Mouse (Mus musculus) left cerebral cortex, postnatal 36 days (tissue): ENCODE data around the gene Lrg1. TPM values are rescaled to one million over a fixed set of nuclear protein-coding genes. Genes with fewer than 3 reads are reported as not detected.
"Not testable (repeated sequence)": the region's sequence is repeated elsewhere in the genome, so short reads cannot be mapped to it uniquely, and the experiment has no call there.

Experiments used
- DNase-seq, 2 experiments: peaks; one replicate each; pipeline ENCODE4 v3.0.0; 2021 to 2022; ENCODE audit warnings: low spot score in 2 of 2, mixed read lengths in 1 of 2
- intact Hi-C: fragments of 180-260 bp; cut with DNase I; formaldehyde crosslinking; loops from one replicate; pipeline ENCODE4 v1.15.1; 2025
- total RNA-seq, 2 experiments: library from RNA; stranded (reverse); gene quantifications; 2 replicates each; pipeline ENCODE4 v1.2.3; 2021

Gene Lrg1
- total RNA-seq, 2 experiments from 2014 or later, result 4.2 to 5.4 TPM

GRCm38 (mm10) chr17:56080781-56081585 lies 40.8 kb downstream of the Lrg1 start:
- peak; percentile 43 to 51 for DNase-seq
- intact Hi-C loops, result no loop called here

- DNase-seq, result no peak
- intact Hi-C loops, result no loop called here
Observed at GRCm38 (mm10) chr17:56079921-56080320, 41.9 kb downstream of the Lrg1 start.

- peak; percentile 98 to 99 for DNase-seq
- intact Hi-C loops, result no loop called here
Observed at GRCm38 (mm10) chr17:56078880-56079795, 42.7 kb downstream of the Lrg1 start, which contains the start of gene Hdgfl2. TSS of gene Hdgfl2 (plus strand) at chr17:56079634.

- intact Hi-C loops, DNase-seq: not testable (repeated sequence)
Observed at GRCm38 (mm10) chr17:56078361-56078760, 43.4 kb downstream of the Lrg1 start.

GRCm38 (mm10) chr17:56077523-56077922 lies 44.3 kb downstream of the Lrg1 start:
- DNase-seq, result no peak
- intact Hi-C loops, result no loop called here

- DNase-seq, result peak; percentile 98
- intact Hi-C loops, result loop anchor here (2.0 kb wide), 1 partner anchor 34 kb away; the partner anchor contains the start of gene Chaf1a
Observed at GRCm38 (mm10) chr17:56074827-56075208, 47.0 kb downstream of the Lrg1 start, which contains the start of gene Ubxn6. TSS of gene Ubxn6 (minus strand) at chr17:56075028.

GRCm38 (mm10) chr17:56074097-56074826 lies 47.5 kb downstream of the Lrg1 start:
- intact Hi-C loops, result loop anchor here (2.0 kb wide), 1 partner anchor 33 kb away; the partner anchor contains the start of gene Chaf1a

GRCm38 (mm10) chr17:56072243-56072642 lies 49.6 kb downstream of the Lrg1 start:
- no peak for DNase-seq
- intact Hi-C loops, result no loop called here

More at GRCm38 (mm10) chr17:56074097-56074826, 47.5 kb downstream of the Lrg1 start:
- DNase-seq, result peak in 1 of 2 experiments; percentile 68

- intact Hi-C loops, result no loop called here
- DNase-seq, result no peak
Observed at GRCm38 (mm10) chr17:56071126-56071525, 50.7 kb downstream of the Lrg1 start.

Other genes starting within 250 kb of the Lrg1 start
- 1 to 10 TPM; 6.4 to 6.8 TPM for gene Zfp119a, start 243.1 kb downstream of the Lrg1 start, total RNA-seq
- 1 to 10 TPM; 6.5 to 7.7 TPM for gene Zfp959, start 229.9 kb downstream of the Lrg1 start, total RNA-seq
- gene Zfp119b, start 172.5 kb downstream of the Lrg1 start, total RNA-seq, result 1 to 10 TPM; 3.5 to 3.8 TPM
- gene Ebi3, start 169.4 kb downstream of the Lrg1 start, total RNA-seq, result 1 to 10 TPM; 1.9 to 2.0 TPM
- 10 to 100 TPM; 14.1 to 15.8 TPM for gene Yju2, start 162.9 kb downstream of the Lrg1 start, total RNA-seq
- gene Shd, start 151.5 kb downstream of the Lrg1 start, total RNA-seq, result 10 to 100 TPM; 34.0 to 42.4 TPM
- gene Fsd1, start 135.5 kb downstream of the Lrg1 start, total RNA-seq, result 10 to 100 TPM; 75.0 to 97.4 TPM
- 1 to 10 TPM; 2.3 to 3.1 TPM for gene Stap2, start 116.4 kb downstream of the Lrg1 start, total RNA-seq
- 100 to 1,000 TPM in 1 of 2 experiments, 10 to 100 TPM in 1; 92.7 to 105 TPM for gene Mpnd, start 116.3 kb downstream of the Lrg1 start, total RNA-seq
- gene Sh3gl1, start 85.4 kb downstream of the Lrg1 start, total RNA-seq, result 10 to 100 TPM; 39.3 to 45.1 TPM
- gene Chaf1a, start 81.6 kb downstream of the Lrg1 start, total RNA-seq, result 1 to 10 TPM; 2.2 to 2.7 TPM
- gene Ubxn6, start 47.0 kb downstream of the Lrg1 start, total RNA-seq, result 10 to 100 TPM; 87.9 to 94.9 TPM
- 100 to 1,000 TPM in 1 of 2 experiments, 10 to 100 TPM in 1; 95.2 to 109 TPM for gene Hdgfl2, start 42.4 kb downstream of the Lrg1 start, total RNA-seq
- gene Plin4, start 12.2 kb downstream of the Lrg1 start, total RNA-seq, result 1 to 10 TPM; 2.9 to 6.4 TPM
- under 1 TPM; 0.59 to 0.99 TPM for gene Plin5, start 4.4 kb downstream of the Lrg1 start, total RNA-seq
- 100 to 1,000 TPM; 131 to 144 TPM for gene Sema6b, start 18.3 kb upstream of the Lrg1 start, total RNA-seq
- gene Tnfaip8l1, start 40.5 kb upstream of the Lrg1 start, total RNA-seq, result 1 to 10 TPM; 7.9 to 8.5 TPM
- 10 to 100 TPM; 39.7 to 43.9 TPM for gene Mydgf, start 61.9 kb upstream of the Lrg1 start, total RNA-seq
- gene Dpp9, start 96.9 kb upstream of the Lrg1 start, total RNA-seq, result 10 to 100 TPM; 68.7 to 72.1 TPM
- gene Fem1a, start 134.8 kb upstream of the Lrg1 start, total RNA-seq, result 10 to 100 TPM; 33.0 to 35.4 TPM
- 1 to 10 TPM; 4.9 to 5.3 TPM for gene Ticam1, start 154.8 kb upstream of the Lrg1 start, total RNA-seq
- gene Plin3, start 170.9 kb upstream of the Lrg1 start, total RNA-seq, result 10 to 100 TPM in 1 of 2 experiments, 1 to 10 TPM in 1; 9.3 to 10.1 TPM
- not detected for gene Arrdc5, start 178.3 kb upstream of the Lrg1 start, total RNA-seq
- 1 to 10 TPM in 1 of 2 experiments, under 1 TPM in 1; 0.82 to 1.3 TPM for gene Uhrf1, start 181.3 kb upstream of the Lrg1 start, total RNA-seq
- 10 to 100 TPM; 64.4 to 78.3 TPM for gene Kdm4b, start 204.1 kb upstream of the Lrg1 start, total RNA-seq